Mouse (Mus musculus) thymus, postnatal 0 days (tissue): Measurements from ENCODE around the gene Vdr. TPM values are rescaled to one million over a fixed set of nuclear protein-coding genes. Genes with fewer than 3 reads are reported as not detected.

Experiments used
- DNase-seq: peaks from one replicate; pipeline ENCODE4 v3.0.0-alpha.2; 2015; ENCODE audit warnings: low spot score
- polyA plus RNA-seq: library from polyadenylated mRNA; unstranded; fragments of >200 nt; fragmentation: Nextera tagmentation; extraction: Ambion mirVana; gene quantifications from 2 replicates; pipeline ENCODE4 v1.2.1, GENCODE M21; 2015

Gene Vdr
- polyA plus RNA-seq, 1 experiment from 2014 or later, result 2.2 TPM

- peak; percentile 93 for DNase-seq
These were observed 61.1 kb downstream of the Vdr start for GRCm38 (mm10) chr15:97849116-97849911.

DNA sequence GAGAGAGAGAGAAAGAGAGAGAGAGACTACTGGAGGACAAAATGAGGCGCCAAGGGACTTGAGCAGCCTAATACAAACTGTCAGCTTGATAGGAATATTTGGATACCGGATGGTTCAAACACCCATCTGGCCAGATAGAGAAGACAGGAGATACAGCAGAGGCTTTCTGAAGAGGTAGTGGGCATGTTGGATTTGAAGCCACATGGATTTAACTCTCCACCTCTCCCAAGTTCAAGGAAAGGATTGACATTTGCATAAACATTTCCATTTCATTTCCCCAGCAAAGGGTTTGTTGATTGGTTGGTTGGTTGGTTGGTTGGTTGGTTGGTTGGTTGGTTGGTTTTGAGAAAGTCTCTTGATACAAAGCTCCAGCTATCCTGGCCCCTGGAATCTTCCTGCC lies 62.6 kb downstream of the Vdr start:
- DNase-seq, result no peak

GRCm38 (mm10) chr15:97847285-97847684 lies 63.1 kb downstream of the Vdr start:
- DNase-seq, result no peak

GRCm38 (mm10) chr15:97846121-97846882 lies 64.1 kb downstream of the Vdr start:
- DNase-seq, result no peak

DNA sequence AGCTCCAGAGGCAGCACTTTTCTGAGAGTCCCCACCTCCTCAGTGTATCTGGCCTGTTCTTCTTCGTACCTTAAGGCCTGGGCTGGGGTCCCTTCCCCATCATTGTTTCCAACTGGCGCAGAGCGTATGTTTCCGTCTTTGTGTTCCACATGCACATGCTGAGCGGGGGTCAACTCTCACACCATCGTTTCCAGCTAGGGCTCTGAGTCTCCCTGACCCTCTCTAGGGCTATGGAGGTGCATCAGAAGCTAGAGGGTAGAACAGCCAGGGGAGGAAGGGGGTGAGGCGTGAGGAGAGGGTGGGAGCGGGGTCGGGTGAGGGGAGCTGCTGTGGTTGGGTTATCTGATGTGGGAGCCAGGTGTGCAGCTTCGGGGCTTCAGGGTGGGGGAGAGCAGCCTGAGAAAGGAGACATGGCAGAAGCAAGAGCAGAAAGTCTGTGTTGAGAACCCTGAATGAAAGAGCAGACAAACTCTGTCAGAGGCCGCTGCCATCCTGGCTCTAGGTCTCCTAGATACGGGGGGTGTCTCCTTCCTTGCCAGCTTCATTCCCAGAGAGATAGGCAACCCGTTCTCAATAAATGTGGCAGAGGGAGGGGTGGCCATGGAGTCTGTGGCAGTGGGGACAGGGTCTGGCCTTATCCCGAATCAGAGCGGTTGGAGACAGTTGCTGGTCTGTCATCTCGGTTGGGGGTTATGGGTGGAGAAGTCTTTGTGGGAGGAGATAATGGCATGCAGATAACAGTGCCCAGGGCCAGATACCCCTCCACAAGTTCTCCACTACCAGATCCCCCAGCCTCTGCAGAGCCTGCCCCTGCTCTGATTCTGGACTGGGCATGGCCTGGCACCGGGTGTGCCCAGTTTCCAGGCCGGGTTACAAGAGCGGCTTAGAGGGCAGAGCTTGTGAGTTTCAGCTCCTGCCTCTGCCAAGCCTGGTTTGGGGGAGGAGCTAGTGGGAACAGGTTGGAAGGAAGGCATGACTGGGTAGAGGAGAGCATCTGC lies 66.1 kb downstream of the Vdr start, which contains the start of gene Hdac7:
TSS of gene Hdac7 (minus strand) at position 466 of the 998 bp plus-strand sequence.
- peak; percentile 92 for DNase-seq

DNA sequence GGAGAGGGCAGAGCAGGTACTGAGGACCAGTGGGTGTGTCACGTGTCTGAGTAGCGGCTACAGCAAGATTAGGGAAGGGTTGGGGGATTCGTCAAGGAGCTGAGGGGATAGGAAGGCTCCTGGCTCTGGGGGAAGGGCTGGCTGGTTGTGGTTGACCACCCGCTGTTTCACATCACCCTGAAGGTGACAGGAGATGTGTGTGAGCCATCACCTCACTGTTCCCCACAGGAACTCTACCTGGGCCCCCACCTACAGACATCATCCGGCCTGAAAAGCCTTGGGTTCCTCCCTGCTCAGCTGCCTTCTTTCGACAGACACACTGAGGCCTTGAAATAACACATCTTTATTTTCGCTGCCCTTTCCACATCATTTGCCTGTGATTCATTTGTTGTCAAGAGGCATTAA lies 67.2 kb downstream of the Vdr start:
- DNase-seq, result peak; percentile 52

DNA sequence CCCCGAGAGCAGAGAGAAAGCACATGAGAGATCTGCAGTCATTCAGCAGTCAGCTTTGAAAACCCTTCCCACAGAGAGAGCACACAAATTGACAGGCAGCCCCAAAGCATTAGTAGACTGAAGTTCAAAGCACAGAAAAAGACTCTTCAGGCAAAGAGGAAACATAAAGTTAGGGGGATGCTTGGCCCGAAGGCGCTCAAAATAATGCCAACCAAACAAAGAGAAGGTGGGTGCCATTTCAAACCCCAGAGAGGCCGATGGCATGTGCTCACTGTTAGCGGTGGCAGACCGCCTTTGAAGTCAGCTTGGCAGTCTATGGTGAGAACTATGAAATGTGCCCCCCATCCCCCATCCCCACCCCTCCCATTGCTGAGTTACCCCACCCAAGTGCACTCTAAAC lies 68.4 kb downstream of the Vdr start:
- DNase-seq, result peak; percentile 80

DNA sequence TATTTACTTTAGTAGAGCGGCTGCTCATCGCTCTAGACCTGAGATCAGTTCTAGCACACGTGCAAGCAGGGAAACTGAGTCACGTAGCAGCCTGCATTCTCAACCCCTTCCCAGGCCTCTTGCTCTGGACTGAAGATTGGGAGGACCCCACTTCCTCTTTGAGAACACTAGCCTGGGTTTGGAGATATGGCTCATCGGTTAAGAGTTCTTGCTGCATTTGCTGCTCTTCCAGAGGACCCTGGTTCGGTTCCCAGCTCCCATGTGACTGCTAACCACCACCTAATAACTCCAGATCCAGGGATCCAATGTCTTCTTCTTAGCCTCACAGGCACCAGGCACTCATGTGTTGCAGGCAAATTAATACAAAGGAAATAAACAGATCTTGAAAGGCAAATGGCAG lies 69.0 kb downstream of the Vdr start:
- no peak for DNase-seq

GRCm38 (mm10) chr15:97840781-97841180 lies 69.6 kb downstream of the Vdr start:
- DNase-seq, result no peak

GRCm38 (mm10) chr15:97839991-97840455 lies 70.4 kb downstream of the Vdr start:
- DNase-seq, result peak; percentile 19

GRCm38 (mm10) chr15:97839473-97839872 lies 71.0 kb downstream of the Vdr start:
- no peak for DNase-seq

DNA sequence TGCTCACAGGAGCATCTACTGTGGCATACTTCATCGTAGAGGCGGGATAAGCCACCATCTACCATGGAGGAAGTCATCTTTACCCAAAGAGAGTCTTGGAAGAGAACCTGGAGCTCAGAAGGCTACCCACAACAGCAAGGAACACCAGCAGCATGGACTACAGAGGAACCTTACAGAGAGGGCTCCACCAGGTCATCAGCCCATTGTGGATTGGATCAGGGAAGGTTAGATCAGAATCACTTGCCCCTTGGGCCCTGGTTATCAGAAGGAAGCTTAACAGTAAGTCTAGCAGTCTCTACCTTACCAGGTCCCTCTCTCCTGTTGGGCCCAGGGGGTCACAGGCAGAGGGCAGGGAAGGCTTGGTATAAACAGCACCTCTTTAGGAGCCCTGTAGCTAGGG lies 71.4 kb downstream of the Vdr start:
- DNase-seq, result no peak

- DNase-seq, result no peak
These were observed 72.0 kb downstream of the Vdr start for GRCm38 (mm10) chr15:97838395-97838794.

DNA sequence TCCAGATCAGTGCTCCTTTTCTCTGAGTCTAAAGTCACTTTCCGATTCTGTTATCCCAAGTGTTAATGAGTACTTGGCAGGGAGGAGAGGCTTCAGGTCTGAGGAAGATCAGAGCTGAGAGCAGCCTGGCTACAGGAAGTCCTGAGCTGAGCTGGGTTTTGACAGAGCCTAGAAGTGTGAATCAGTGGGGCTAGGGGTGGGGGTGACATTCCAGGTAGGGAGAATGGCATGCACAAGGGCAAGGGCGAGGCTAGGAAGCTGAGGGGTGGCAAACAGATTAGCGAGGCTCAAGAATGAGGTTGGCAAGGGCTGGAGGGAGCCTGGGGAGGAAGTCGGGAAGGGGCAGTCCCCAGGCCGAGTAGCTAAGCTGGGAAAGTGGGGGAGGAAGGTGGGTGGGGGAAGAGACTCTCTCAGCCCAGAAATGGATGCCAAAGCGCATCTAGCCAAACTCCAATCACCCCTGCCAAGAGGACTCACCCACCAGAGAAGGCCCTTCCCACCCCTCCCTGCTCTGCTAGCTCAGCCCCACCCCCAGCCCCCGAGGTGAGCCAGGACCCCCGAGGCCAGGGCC lies 72.9 kb downstream of the Vdr start:
- peak; percentile 55 for DNase-seq

DNA sequence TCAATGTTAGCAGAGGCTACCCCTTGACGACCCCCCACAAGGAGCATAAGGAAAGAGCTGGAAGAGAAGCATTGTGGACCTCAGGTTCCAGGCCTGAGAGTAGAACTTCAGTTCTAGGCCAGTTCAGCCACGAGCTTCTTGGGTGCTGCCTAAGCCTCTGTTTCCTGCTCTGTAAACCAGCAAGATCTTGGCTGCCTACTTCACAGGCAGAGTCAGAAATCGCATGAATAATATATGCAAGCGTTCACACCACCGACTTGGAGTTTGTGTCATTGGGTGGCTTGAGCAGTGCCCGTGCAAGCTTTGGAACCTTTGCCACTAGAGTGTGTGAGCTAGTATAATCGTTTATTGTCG lies 73.6 kb downstream of the Vdr start:
- no peak for DNase-seq

DNA sequence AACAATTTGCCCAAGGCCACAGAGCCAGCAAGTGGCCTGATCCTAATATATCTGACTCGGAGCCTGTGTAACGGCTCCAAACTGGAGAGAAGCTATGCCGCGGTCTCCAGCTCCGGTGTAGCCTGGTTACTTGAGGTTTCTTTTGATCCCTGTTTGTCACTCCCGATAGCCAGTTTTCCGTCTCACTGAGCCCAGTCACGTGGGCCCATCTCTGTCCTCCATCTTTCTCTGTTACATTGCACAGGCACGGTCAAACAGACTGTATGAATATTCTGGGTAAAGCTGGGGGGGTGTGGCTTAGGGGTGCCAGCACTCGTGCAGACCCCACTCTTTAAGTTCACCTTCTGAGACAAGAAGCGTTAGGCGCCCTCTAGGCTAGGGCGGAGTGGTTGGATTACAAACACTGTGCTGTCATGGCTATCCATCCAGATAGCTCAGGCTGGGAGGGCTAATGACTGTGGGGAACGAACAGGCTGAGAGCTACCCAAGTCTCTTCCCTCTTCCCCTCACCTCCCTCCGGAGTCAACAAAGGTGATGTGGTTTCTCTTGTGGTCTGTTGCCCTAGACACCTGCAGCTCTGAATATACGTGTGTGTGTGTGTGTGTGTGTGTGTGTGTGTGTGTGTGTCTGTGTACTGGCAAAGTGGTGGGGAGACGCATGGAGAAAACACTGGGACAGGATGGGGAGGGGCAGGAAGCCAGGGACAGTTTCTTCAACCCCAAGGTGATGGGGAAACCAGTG lies 74.1 kb downstream of the Vdr start:
- DNase-seq, result peak; percentile 92

DNA sequence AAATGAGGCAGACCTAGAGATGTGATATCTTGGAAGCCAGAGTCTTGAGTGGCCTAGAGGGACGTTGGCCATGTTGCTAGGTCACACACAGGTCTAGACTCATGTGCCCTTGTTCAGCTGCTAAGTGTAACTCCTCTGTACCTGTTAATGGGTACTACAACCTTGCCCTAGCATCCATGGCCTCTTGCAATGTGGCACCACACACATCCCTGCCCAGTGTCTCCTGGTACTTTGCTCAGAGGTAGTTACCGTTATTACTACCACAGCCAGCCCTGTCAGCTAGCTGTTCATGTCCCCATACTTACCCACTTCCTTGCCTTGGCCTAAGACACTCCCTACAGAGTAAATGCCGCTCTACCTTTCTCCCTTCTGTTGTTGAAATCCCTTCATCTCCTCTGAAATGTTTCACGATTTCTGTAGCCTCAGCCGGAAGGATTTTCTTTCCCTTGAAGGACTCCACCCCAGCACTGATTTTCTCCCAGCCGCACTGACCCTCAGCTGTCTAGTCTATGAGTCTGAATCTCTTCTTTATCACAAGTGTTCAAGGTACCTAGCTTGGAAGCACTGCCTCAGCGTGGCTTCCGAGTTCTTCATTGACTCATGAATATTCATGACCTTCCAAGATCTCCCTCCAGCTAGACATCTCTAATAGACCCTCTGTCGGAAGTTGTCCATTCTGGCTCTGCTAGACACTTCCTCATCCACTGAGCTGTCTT lies 77.5 kb downstream of the Vdr start:
- DNase-seq, result no peak

DNA sequence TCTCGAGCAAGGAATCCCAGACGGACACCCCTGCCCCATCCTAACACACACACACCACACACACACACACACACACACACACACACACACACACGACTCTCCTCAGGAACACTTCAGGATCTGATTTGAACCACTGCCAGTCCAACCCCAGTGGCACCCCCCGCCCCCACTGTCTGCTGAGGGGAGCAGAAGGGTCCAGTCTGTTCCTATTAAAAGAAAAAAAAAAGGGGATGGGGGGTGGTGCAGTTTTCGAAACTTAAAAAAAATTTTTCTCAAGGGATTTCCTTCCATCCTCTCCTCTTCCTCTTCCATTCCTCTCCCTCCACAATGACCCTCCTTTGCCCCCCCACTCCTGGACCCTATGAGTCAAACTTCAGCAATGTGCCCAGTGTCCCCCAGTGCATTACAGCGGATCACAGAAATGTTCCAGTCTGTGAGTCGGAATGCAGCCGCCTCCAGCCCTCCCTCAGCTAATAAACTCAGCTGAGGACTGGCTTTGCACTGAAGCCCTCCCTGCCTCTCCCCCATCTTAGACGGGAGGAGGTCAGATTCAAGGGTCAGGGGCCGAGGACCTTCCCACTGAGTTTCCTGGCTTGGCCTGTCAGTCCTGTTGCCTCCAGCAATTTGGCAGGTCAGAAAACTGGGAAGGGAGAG lies 78.3 kb downstream of the Vdr start:
- DNase-seq, result no peak
